Mouse (Mus musculus) heart, postnatal 0 days (tissue): ENCODE measurements around the gene Dkk1. TPM values are rescaled to one million over a fixed set of nuclear protein-coding genes. Genes with fewer than 3 reads are reported as not detected.
"Not testable (repeated sequence)": the region's sequence is repeated elsewhere in the genome, so short reads cannot be mapped to it uniquely, and the experiment has no call there.

Experiments used
- ATAC-seq: fragments of 200-750 bp; cut with Nextera tagmentation; 2 replicates; pipeline ENCODE4 v1.8.0; 2017; ENCODE audit warnings: low read depth, moderate number of reproducible peaks, moderate library complexity; ENCODE audit not compliant: insufficient read depth
- DNase-seq: peaks from one replicate; pipeline ENCODE4 v3.0.0-alpha.2; 2016; ENCODE audit warnings: low spot score
- H3K27ac ChIP-seq: fragments of 300-500 bp; sonication (generic); 2 replicates; pipeline ENCODE4 v1.5.1; 2014; ENCODE audit warnings: low read depth, mild to moderate bottlenecking
- H3K27me3 ChIP-seq: fragments of 300-500 bp; sonication (generic); 2 replicates; pipeline ENCODE4 v1.6.1; 2014; ENCODE audit warnings: low read length, mixed read lengths; ENCODE audit not compliant: control insufficient read depth, insufficient read depth
- H3K36me3 ChIP-seq: fragments of 300-500 bp; sonication (generic); replicated peaks from 2 replicates; pipeline ENCODE4 v1.6.1; 2014; ENCODE audit warnings: low read length, mixed read lengths; ENCODE audit not compliant: control insufficient read depth, insufficient read depth
- H3K4me1 ChIP-seq: fragments of 300-500 bp; sonication (generic); 2 replicates; pipeline ENCODE4 v1.6.1; 2014; ENCODE audit warnings: antibody characterized with exemption; ENCODE audit not compliant: control insufficient read depth, insufficient read depth
- H3K4me2 ChIP-seq: fragments of 300-500 bp; sonication (generic); 2 replicates; pipeline ENCODE4 v1.6.1; 2014; ENCODE audit warnings: low read depth, mild to moderate bottlenecking, low read length, moderate library complexity
- H3K4me3 ChIP-seq: fragments of 300-500 bp; sonication (generic); 2 replicates; pipeline ENCODE4 v1.5.1; 2014; ENCODE audit warnings: low read depth, low read length
- H3K9ac ChIP-seq: fragments of 300-500 bp; sonication (generic); replicated peaks from 2 replicates; pipeline ENCODE4 v1.6.1; 2014; ENCODE audit warnings: low read depth, low read length, mixed read lengths
- H3K9me3 ChIP-seq: fragments of 300-500 bp; sonication (generic); replicated peaks from 2 replicates; pipeline ENCODE4 v1.6.1; 2016; ENCODE audit warnings: low read length; ENCODE audit not compliant: control insufficient read depth
- CTCF ChIP-seq: IDR thresholded peaks from 2 replicates; pipeline ENCODE4 v1.5.1; 2016; ENCODE audit warnings: antibody characterized with exemption, control low read depth, low read depth
- EP300 ChIP-seq: IDR thresholded peaks from 2 replicates; pipeline ENCODE4 v1.6.1; 2016; ENCODE audit warnings: antibody characterized with exemption, low read depth
- WGBS: fragments of 180-500 bp; shearing (Covaris S2); extraction: QIAGEN DNeasy Blood & Tissue Kit; methylation state at CpG from one replicate; pipeline ENCODE4 v1.1.7; 2014; 5-methylcytosine and 5-hydroxymethylcytosine counted together
- polyA plus RNA-seq: library from polyadenylated mRNA; unstranded; fragments of >200 nt; fragmentation: Nextera tagmentation; extraction: Ambion mirVana; gene quantifications from 2 replicates; pipeline ENCODE4 v1.2.1, GENCODE M21; 2015
- total RNA-seq: library from RNA; depleted of rRNA; stranded (reverse); fragments of >200 nt; gene quantifications from 2 replicates; pipeline ENCODE4 v1.2.3, GENCODE M21; 2014; ENCODE audit warnings: low replicate concordance

Dkk1 gene
- total and polyA plus RNA-seq, 2 experiments from 2014 or later: not detected

DNA sequence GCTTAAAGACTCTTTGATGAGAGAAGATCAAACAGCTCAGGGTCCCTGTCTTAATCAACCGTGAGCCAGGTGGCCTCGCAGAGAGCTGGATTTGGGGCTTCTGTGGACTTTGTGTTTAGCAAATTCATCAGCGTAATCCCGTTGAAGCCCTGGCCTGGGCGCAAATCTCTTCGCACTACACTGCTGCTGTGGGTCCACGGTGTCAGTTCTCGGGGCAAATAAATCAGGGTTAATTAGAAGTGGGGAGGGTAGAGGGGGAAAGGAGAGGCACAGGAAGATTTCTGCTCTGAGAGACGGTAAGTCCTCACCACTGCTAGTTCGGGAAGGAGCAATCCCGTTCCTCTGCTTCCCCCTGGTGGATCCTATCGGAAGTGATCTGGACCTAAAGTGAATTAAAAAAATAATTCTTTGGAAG is 5.0 kb upstream of the Dkk1 start:
- Histone ChIP-seq H3K9ac (peak overlapping the region; percentile 32; the same call in 1 of the 2 replicates), H3K4me1 (0 out of 2 replicates have a peak, but pooled peaks cover 2% of the 10 kb centered on the region), H3K27ac (no peak overlapping the region), H3K9me3 (no peaks in the 10 kb centered on the region), H3K27me3 (peaks cover 18% of the 10 kb centered on the region), H3K4me3 (peak overlapping the region; percentile 24), H3K36me3 (no peaks in the 10 kb centered on the region), H3K4me2 (peak overlapping the region; percentile 58)
- no peak for ATAC-seq
- peak; percentile 41 for DNase-seq
- no peak for TF ChIP-seq EP300
- peak; percentile 83 for TF ChIP-seq CTCF
- 2% methylated on average over 12 of the region's 12 CpGs for WGBS

DNA sequence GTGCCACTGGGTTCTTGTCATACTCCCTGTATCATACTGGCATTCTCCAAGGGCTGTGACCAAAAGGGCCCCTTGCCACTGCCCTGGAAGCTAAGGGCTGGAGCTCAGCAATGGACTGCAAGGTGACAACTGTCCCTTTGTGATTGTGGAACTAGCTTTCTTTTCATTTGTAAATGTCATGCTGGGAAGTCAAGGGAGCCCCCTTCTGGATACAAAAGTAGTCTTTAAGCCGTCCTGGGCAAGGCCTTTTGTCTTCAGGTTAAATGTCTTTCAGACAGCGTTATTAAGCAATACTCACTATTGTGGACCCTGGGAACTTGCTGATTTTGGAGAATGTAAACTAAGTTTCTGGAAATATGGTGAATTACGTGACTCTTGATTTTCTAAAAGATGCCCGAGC is 4.3 kb upstream of the Dkk1 start:
- Histone ChIP-seq H3K27ac (no peak overlapping the region), H3K9me3 (no peaks in the 10 kb centered on the region), H3K9ac (no peak overlapping the region), H3K4me1 (peaks cover 8% of the 10 kb centered on the region; the same call in 1 of the 2 replicates), H3K36me3 (no peaks in the 10 kb centered on the region), H3K27me3 (peaks cover 25% of the 10 kb centered on the region), H3K4me2 (no peak overlapping the region), H3K4me3 (no peak overlapping the region)
- TF ChIP-seq CTCF (no peak), EP300 (no peak)
- WGBS: 25% methylated on average over 4 of the region's 4 CpGs
- ATAC-seq (no peak), DNase-seq (no peak)

DNA sequence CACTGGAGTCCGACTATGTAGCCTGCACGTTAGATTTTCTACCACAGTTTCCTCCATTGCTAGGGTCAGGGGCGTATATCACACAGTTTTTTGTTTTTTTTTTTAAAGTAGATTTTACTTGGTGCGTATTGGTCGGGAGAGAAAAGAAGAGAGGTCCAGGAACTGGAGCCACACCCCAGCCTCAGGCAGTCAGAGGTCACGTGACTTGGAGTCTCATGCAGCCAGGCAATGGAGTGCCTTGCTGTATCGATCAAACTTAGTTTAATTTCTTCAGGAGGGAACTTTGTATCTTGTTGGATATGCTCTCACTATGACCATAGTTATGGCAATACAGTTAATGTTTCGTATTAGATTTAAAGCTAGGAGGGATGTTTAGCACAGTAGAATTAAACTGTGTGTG is 2.8 kb upstream of the Dkk1 start:
- H3K27me3 ChIP-seq: peaks cover 40% of the 10 kb centered on the region
- DNase-seq (no peak), ATAC-seq (no peak)
- H3K27ac ChIP-seq: no peak overlapping the region
- H3K4me3 ChIP-seq: no peak overlapping the region
- peaks cover 8% of the 10 kb centered on the region; the same call in 1 of the 2 replicates for H3K4me1 ChIP-seq
- H3K9ac ChIP-seq: no peak overlapping the region
- no peak for TF ChIP-seq EP300
- no peak for TF ChIP-seq CTCF
- H3K36me3 ChIP-seq: no peaks in the 10 kb centered on the region
- WGBS: 67% methylated on average over 8 of the region's 8 CpGs
- H3K9me3 ChIP-seq: no peaks in the 10 kb centered on the region
- H3K4me2 ChIP-seq: no peak overlapping the region

DNA sequence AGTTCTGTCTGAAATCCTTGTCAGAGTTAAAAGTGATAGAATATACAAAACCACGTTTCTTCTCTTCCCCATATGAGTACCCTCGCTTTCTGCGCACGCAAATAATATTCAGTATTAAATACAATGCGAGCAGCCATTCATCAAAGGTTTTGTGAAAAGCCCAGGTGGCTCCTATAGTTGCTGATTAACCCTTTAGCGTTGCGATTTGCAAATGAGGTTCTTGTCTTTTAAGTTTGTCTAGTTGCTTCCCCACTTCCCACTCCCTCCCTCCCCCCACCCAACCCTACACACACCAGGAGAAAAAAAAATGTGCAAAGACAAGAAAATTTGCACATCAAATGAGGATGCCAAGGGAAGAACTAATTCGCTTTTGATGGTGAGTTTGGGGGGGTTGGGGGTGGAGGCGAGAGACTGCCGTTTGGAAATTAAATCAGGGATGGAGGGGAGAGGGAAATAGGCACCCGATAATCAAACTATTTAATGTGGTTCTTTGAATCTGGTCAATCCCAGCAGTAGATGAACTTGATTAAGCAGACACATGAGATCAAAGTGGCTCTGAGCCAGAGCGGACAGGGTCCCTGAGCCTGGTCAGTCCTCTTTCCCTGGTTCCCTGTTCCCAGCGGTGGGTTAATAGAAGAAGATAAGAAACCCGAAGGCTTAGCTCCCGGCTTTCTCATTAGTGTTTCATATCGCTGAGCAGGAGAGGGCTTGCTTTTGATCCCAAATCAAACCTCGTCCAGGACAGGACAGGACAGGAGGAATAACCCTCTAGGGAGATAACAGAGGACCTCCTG is 586 bp upstream of the Dkk1 start:
- Histone ChIP-seq H3K36me3 (no peaks in the 10 kb centered on the region), H3K27ac (no peak overlapping the region), H3K4me3 (peak overlapping the region; percentile 37), H3K9ac (no peak overlapping the region), H3K4me2 (peak overlapping the region; percentile 58), H3K27me3 (peaks cover 52% of the 10 kb centered on the region), H3K4me1 (peaks cover 8% of the 10 kb centered on the region; the same call in 1 of the 2 replicates), H3K9me3 (no peaks in the 10 kb centered on the region)
- no peak for DNase-seq
- no peak for ATAC-seq
- no peak for TF ChIP-seq EP300
- TF ChIP-seq CTCF: no peak
- 2% methylated on average over 17 of the region's 17 CpGs for WGBS

DNA sequence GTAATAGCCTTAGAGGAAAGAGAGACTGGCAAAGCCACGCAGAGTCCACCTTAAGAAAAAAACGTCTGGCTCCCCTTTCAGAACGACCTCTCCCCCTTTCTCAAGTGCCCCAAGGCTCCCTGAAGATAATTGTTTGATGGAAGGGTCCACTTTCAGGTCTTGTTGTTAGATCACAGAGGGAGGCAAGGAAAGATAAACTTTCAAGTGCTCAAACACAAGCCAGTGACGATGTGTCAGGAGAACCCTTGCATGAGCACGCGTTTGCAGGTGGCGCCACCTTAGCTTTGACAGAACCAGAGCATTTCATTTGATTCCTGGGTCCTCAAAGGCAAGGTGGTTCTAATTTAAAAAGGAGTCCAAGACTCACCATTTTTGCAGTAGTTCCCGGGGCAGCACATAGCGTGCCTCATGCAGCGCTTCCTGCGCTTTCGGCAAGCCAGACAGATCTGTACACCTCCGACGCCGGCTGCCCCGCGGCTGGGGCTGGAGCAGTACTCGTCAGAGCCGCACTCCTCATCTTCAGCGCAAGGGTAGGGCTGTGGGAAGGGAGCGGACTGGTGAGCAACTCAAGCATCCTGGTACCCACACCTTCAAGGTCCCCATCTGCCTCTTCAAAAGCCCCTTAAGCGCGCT is 938 bp downstream of the Dkk1 start:
- ATAC-seq: no peak
- Histone ChIP-seq H3K36me3 (no peaks in the 10 kb centered on the region), H3K4me1 (peaks cover 8% of the 10 kb centered on the region; the same call in 1 of the 2 replicates), H3K9ac (no peak overlapping the region), H3K27me3 (peaks cover 52% of the 10 kb centered on the region), H3K9me3 (no peaks in the 10 kb centered on the region), H3K4me2 (peak overlapping the region; percentile 58), H3K4me3 (peak overlapping the region; percentile 37), H3K27ac (no peak overlapping the region)
- no peak for DNase-seq
- 4% methylated on average over 23 of the region's 23 CpGs for WGBS
- TF ChIP-seq EP300 (no peak), CTCF (no peak)

DNA sequence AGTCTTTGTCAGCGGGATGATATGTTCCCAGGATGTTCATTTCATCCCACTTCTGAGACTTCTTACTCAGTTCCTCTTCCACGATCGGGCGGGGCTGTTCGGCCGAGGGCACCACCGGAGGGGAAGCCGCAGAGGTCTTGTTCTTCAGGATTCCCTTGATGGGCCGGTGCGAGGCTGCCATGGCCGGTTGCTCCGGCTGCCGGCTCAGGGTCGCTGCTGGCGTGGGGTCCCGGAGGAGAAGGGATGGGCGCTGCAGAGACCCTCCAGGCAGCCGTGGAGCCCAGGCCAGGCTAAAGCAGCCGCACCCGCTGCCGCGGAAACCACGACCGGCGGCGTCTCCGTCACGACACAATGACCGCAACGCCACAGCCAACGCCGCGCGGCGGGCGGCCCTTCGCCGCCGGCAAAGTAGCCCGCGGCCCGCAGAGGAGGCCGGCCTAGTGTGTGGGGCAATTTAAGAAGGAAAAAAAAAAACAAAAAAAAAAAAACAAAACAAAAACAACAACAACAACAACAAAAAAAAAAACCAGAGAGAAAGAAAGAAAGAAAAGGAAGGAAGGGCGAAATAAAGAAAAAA is 10.0 kb downstream of the Dkk1 start:
- H3K36me3 ChIP-seq, H3K9ac ChIP-seq, H3K27me3 ChIP-seq, H3K4me1 ChIP-seq, H3K27ac ChIP-seq, H3K9me3 ChIP-seq, DNase-seq, ATAC-seq: not testable (repeated sequence)
- WGBS: 1% methylated on average over 43 of the region's 44 CpGs
- H3K4me2 ChIP-seq: peak overlapping the region; percentile 72
- H3K4me3 ChIP-seq: peak overlapping the region; percentile 48
